In genomic region chr2:3285181-3285530, GRCm38 (mm10) we compare ENCODE assay signal across 8 mouse cellular contexts. TPM values are rescaled to one million over a fixed set of nuclear protein-coding genes. Genes with fewer than 3 reads are reported as not detected.
DNase-seq lines count a peak whose midpoint lies in the region; ATAC-seq and TF ChIP-seq lines count a peak whose summit lies in the region.

No protein-coding gene starts in this region.

- H3K27ac ChIP-seq in testis, adult 2 months (ENCODE audit: control insufficient read depth, insufficient read depth, low read depth, low read length), result peak overlapping the region; percentile 83
- H3K27ac ChIP-seq in hindbrain, embryonic 12.5 days, result peak overlapping the region; percentile 91; the same call in 1 of the 2 replicates

- peak overlapping the region; percentile 78 for H3K9ac ChIP-seq in hindbrain, embryonic 12.5 days

- no peaks in the 10 kb centered on the region for H3K27me3 ChIP-seq in testis, adult 2 months (ENCODE audit: control insufficient read depth, insufficient read depth, low read length)
- H3K27me3 ChIP-seq in hindbrain, embryonic 12.5 days, result no peaks in the 10 kb centered on the region

- no peak for TF ChIP-seq POLR2A in testis, adult 2 months (IDR thresholded peaks at IDR 0.05; ENCODE audit: control insufficient read depth, low read depth, low read length)

- H3K36me3 ChIP-seq in testis, adult 2 months (ENCODE audit: control insufficient read depth, insufficient read depth, low read length), result no peaks in the 10 kb centered on the region
- H3K36me3 ChIP-seq in hindbrain, embryonic 12.5 days, result no peaks in the 10 kb centered on the region

- 1% methylated on average over 6 of the region's 6 CpGs for WGBS in hindbrain, embryonic 12.5 days

- peak overlapping the region; percentile 93 for H3K4me3 ChIP-seq in testis, adult 2 months (ENCODE audit: control insufficient read depth, low read depth, low read length)
- peak overlapping the region; percentile 76 for H3K4me3 ChIP-seq in hindbrain, embryonic 12.5 days

- peak; percentile 49 to 85 for DNase-seq in adrenal gland, adult (ENCODE audit: inconsistent age in 2 of 2, low spot score in 1 of 2)
- DNase-seq in adrenal gland, postnatal 4 days (ENCODE audit: low spot score in 2 of 2), result no peak
- DNase-seq in testis, postnatal 10 days (ENCODE audit: low spot score), result no peak
- peak; percentile 2 for DNase-seq in lung, postnatal 10 days
- no peak for DNase-seq in thymus, postnatal 25 days
- no peak for DNase-seq in kidney, adult 11 months

- no peak for TF ChIP-seq CTCF in testis, adult 2 months (IDR thresholded peaks at IDR 0.05; ENCODE audit: control insufficient read depth, insufficient read depth, insufficient replicate concordance, low read depth, low read length)

- H3K4me1 ChIP-seq in testis, adult 2 months (ENCODE audit: control insufficient read depth, insufficient read depth, low read length), result peaks cover 9% of the 10 kb centered on the region
- H3K4me1 ChIP-seq in hindbrain, embryonic 12.5 days, result peaks cover 11% of the 10 kb centered on the region

- H3K4me2 ChIP-seq in hindbrain, embryonic 12.5 days (replicated peaks), result peak overlapping the region; percentile 77

- no peak for ATAC-seq in hindbrain, embryonic 12.5 days (ENCODE audit: low FRiP score)

- H3K9me3 ChIP-seq in hindbrain, embryonic 12.5 days (replicated peaks), result no peaks in the 10 kb centered on the region

RNA-seq across cellular contexts. Expression of gene Nmt2, which starts 1.1 kb away (rescaled TPM):
- 10 to 100 TPM; 66.8 to 72.4 TPM for total RNA-seq in adrenal gland, postnatal 4 days (2021)
- polyA plus RNA-seq in testis, adult 2 months (2012; rRNA removed), result 24.0 and 25.3 TPM in 2 replicates
- 65.0 and 65.3 TPM in 2 replicates for polyA plus RNA-seq in hindbrain, embryonic 12.5 days (2016; fragmentation: Nextera tagmentation; extraction: Ambion mirVana)

RNA-seq across cellular contexts. Expression of gene Rpp38, which starts 47.3 kb away (rescaled TPM):
- total RNA-seq in adrenal gland, postnatal 4 days (2021), result 10 to 100 TPM; 10.8 to 10.9 TPM
- 18.4 and 21.0 TPM in 2 replicates for polyA plus RNA-seq in testis, adult 2 months (2012; rRNA removed)
- polyA plus RNA-seq in hindbrain, embryonic 12.5 days (2016; fragmentation: Nextera tagmentation; extraction: Ambion mirVana), result 14.0 and 15.8 TPM in 2 replicates

RNA-seq across cellular contexts. Expression of gene Acbd7, which starts 50.8 kb away (rescaled TPM):
- not detected for total RNA-seq in adrenal gland, postnatal 4 days (2021)
- 0.33 and 20.7 TPM in 2 replicates for polyA plus RNA-seq in testis, adult 2 months (2012; rRNA removed)
- polyA plus RNA-seq in hindbrain, embryonic 12.5 days (2016; fragmentation: Nextera tagmentation; extraction: Ambion mirVana), result 0.48 and 1.2 TPM in 2 replicates

Comparison
In these comparisons a context has a peak if more than half of its experiments do, and no peak if none do; other contexts are left out.
1. DNase-seq: peak in adrenal gland, adult (2 of 2) and lung, postnatal 10 days (single experiment); none in adrenal gland, postnatal 4 days (0 of 2), testis, postnatal 10 days (single experiment), thymus, postnatal 25 days (single experiment) and kidney, adult 11 months (single experiment).